Mouse (Mus musculus): ENCODE results near the gene Zbtb16.
A peak's percentile ranks its signal among the peaks of the same experiment; 100 is the strongest.

- no peak for TF ChIP-seq CTCF (IDR thresholded peaks at IDR 0.05)
- TF ChIP-seq POLR2A (IDR thresholded peaks at IDR 0.05; ENCODE audit: insufficient read depth, low read depth, low read length): 0 out of 2 replicates have a peak, but pooled peaks have one; percentile 38
- TF ChIP-seq EP300 (IDR thresholded peaks at IDR 0.05; ENCODE audit: insufficient read depth, low read depth, low read length): no peak
These were observed 97.1 kb downstream of the Zbtb16 start for GRCm38 (mm10) chr9:48738795-48739476.
